Mouse (Mus musculus) heart, postnatal 0 days (tissue): Measurements from ENCODE around the gene Lrfn2.

Experiments used
- CTCF ChIP-seq: IDR thresholded peaks from 2 replicates; pipeline ENCODE4 v1.5.1; 2016; ENCODE audit warnings: antibody characterized with exemption, control low read depth, low read depth
- EP300 ChIP-seq: IDR thresholded peaks from 2 replicates; pipeline ENCODE4 v1.6.1; 2016; ENCODE audit warnings: antibody characterized with exemption, low read depth

DNA sequence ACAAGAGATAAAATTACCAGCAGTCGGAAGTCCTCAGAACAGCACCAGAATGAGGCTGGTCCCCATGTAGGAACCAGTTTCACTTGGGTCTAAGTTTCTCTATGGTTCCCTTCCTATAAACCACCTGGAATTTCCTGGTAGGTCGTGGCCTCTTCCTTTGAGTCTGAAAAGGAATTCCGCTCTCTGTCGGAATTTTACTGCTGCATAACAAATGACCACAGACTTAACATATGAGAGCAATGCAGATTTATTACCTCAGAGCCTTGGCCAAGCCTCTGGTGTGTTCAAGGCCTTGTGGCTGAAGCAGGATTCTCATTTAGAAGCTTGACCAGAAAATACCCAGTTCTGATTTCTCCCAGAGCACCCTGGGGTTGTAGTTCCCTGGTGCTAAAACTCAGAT lies 115.7 kb downstream of the Lrfn2 start:
- TF ChIP-seq CTCF = no peak
- TF ChIP-seq EP300 = no peak
